Comparison of ENCODE assay signal across 9 mouse cellular contexts in genomic region chr10:58604779-58605178, GRCm38 (mm10).
DNase-seq lines count a peak whose midpoint lies in the region; ATAC-seq lines count a peak whose summit lies in the region.
"Had no signal": no experiment of that assay in that cellular context is flagged by ENCODE, and none has a peak within 500 bp of the region (broad histone marks: within the 10 kb centered on the region; RNA-seq: fewer than 3 reads in every experiment).

No protein-coding gene starts in this region.

- no peak overlapping the region for H3K27ac ChIP-seq in hindbrain, embryonic 15.5 days (replicated peaks)
- no peak overlapping the region for H3K27ac ChIP-seq in hindbrain, embryonic 13.5 days
- no peak overlapping the region for H3K27ac ChIP-seq in intestine, embryonic 15.5 days
- H3K27ac ChIP-seq in lung, embryonic 15.5 days, result peak overlapping the region; percentile 13; the same call in 1 of the 2 replicates
- H3K27ac ChIP-seq: liver, embryonic 15.5 days had no signal

- 0 out of 2 replicates have a peak, but pooled peaks have one; percentile 39 for ATAC-seq in hindbrain, embryonic 15.5 days (ENCODE audit: low FRiP score, low read depth)
- ATAC-seq in hindbrain, embryonic 13.5 days (ENCODE audit: low FRiP score), result no peak
- 0 out of 2 replicates have a peak, but pooled peaks have one; percentile 55 for ATAC-seq in intestine, embryonic 15.5 days
- ATAC-seq in lung, embryonic 15.5 days (ENCODE audit: borderline replicate concordance, extremely low read depth, low FRiP score, low TSS enrichment), result peak; percentile 64
- no peak for ATAC-seq in inflammation-experienced regulatory T-cells, adult 6 months

- peak; percentile 59 for DNase-seq in adrenal gland, adult 2 months
- peak; percentile 92 for DNase-seq in gastrocnemius, adult 18-20 months (ENCODE audit: low spot score)
- peak; percentile 46 for DNase-seq in urinary bladder, postnatal 25 days (ENCODE audit: low spot score)

- H3K4me2 ChIP-seq in hindbrain, embryonic 15.5 days, result no peak overlapping the region
- no peak overlapping the region for H3K4me2 ChIP-seq in hindbrain, embryonic 13.5 days
- H3K4me2 ChIP-seq in intestine, embryonic 15.5 days (replicated peaks), result no peak overlapping the region
- H3K4me2 ChIP-seq in lung, embryonic 15.5 days, result no peak overlapping the region
- H3K4me2 ChIP-seq: liver, embryonic 15.5 days had no signal

- H3K4me1 ChIP-seq in hindbrain, embryonic 15.5 days (replicated peaks), result peaks cover 15% of the 10 kb centered on the region
- peaks cover 14% of the 10 kb centered on the region for H3K4me1 ChIP-seq in hindbrain, embryonic 13.5 days (replicated peaks)
- H3K4me1 ChIP-seq in intestine, embryonic 15.5 days (replicated peaks), result no peaks in the 10 kb centered on the region
- H3K4me1 ChIP-seq in lung, embryonic 15.5 days, result no peaks in the 10 kb centered on the region
- H3K4me1 ChIP-seq: liver, embryonic 15.5 days had no signal

- no peaks in the 10 kb centered on the region for H3K36me3 ChIP-seq in hindbrain, embryonic 15.5 days
- H3K36me3 ChIP-seq in hindbrain, embryonic 13.5 days, result no peaks in the 10 kb centered on the region
- H3K36me3 ChIP-seq in intestine, embryonic 15.5 days, result no peaks in the 10 kb centered on the region
- no peaks in the 10 kb centered on the region for H3K36me3 ChIP-seq in lung, embryonic 15.5 days
- H3K36me3 ChIP-seq: liver, embryonic 15.5 days had no signal

- no peaks in the 10 kb centered on the region for H3K9me3 ChIP-seq in hindbrain, embryonic 15.5 days
- H3K9me3 ChIP-seq in hindbrain, embryonic 13.5 days, result no peaks in the 10 kb centered on the region
- no peaks in the 10 kb centered on the region for H3K9me3 ChIP-seq in intestine, embryonic 15.5 days
- H3K9me3 ChIP-seq in lung, embryonic 15.5 days, result no peaks in the 10 kb centered on the region
- H3K9me3 ChIP-seq: liver, embryonic 15.5 days had no signal

- H3K9ac ChIP-seq in hindbrain, embryonic 15.5 days, result no peak overlapping the region
- H3K9ac ChIP-seq in hindbrain, embryonic 13.5 days, result no peak overlapping the region
- no peak overlapping the region for H3K9ac ChIP-seq in intestine, embryonic 15.5 days
- H3K9ac ChIP-seq in lung, embryonic 15.5 days, result no peak overlapping the region
- H3K9ac ChIP-seq: liver, embryonic 15.5 days had no signal

- H3K4me3 ChIP-seq in hindbrain, embryonic 15.5 days, result no peak overlapping the region
- H3K4me3 ChIP-seq in hindbrain, embryonic 13.5 days, result no peak overlapping the region
- H3K4me3 ChIP-seq in intestine, embryonic 15.5 days (replicated peaks), result no peak overlapping the region
- no peak overlapping the region for H3K4me3 ChIP-seq in lung, embryonic 15.5 days
- H3K4me3 ChIP-seq: liver, embryonic 15.5 days had no signal

- H3K27me3 ChIP-seq in hindbrain, embryonic 15.5 days, result no peaks in the 10 kb centered on the region
- no peaks in the 10 kb centered on the region for H3K27me3 ChIP-seq in hindbrain, embryonic 13.5 days
- no peaks in the 10 kb centered on the region for H3K27me3 ChIP-seq in intestine, embryonic 15.5 days (replicated peaks)
- H3K27me3 ChIP-seq in lung, embryonic 15.5 days, result no peaks in the 10 kb centered on the region
- H3K27me3 ChIP-seq: liver, embryonic 15.5 days had no signal

- 63% methylated on average over 2 of the region's 2 CpGs for WGBS in hindbrain, embryonic 15.5 days
- WGBS in hindbrain, embryonic 13.5 days, result 75% methylated on average over 2 of the region's 2 CpGs
- 43% methylated on average over 2 of the region's 2 CpGs for WGBS in intestine, embryonic 15.5 days
- 52% methylated on average over 2 of the region's 2 CpGs for WGBS in lung, embryonic 15.5 days

Comparison
In these comparisons a context has a peak if more than half of its experiments do, and no peak if none do; other contexts are left out.
1. ATAC-seq: peak in hindbrain, embryonic 15.5 days (single experiment), intestine, embryonic 15.5 days (single experiment) and lung, embryonic 15.5 days (single experiment); none in hindbrain, embryonic 13.5 days (single experiment) and inflammation-experienced regulatory T-cells, adult 6 months (single experiment).
2. Peak in every context shown above with its lines, with median percentiles within 50 percentile points of each other: DNase-seq.